Mouse (Mus musculus) erythroblast, embryonic 14.5 days (primary cell): ENCODE results near the gene Tnrc6c. TPM values are rescaled to one million over a fixed set of nuclear protein-coding genes. Genes with fewer than 3 reads are reported as not detected.
A peak's percentile ranks its signal among the peaks of the same experiment; 100 is the strongest.

Experiments
- H3K27me3 ChIP-seq: 2 replicates; pipeline ENCODE4 v1.6.1; 2012; ENCODE audit warnings: inconsistent platforms; ENCODE audit not compliant: control insufficient read depth
- H3K36me3 ChIP-seq: 2 replicates; pipeline ENCODE4 v1.6.1; 2012; ENCODE audit warnings: mild to moderate bottlenecking, inconsistent platforms; ENCODE audit not compliant: control insufficient read depth
- H3K4me1 ChIP-seq: 2 replicates; pipeline ENCODE4 v1.6.1; 2012; ENCODE audit warnings: inconsistent platforms; ENCODE audit not compliant: control insufficient read depth
- H3K4me3 ChIP-seq: replicated peaks from 2 replicates; pipeline ENCODE3; 2012; ENCODE audit warnings: moderate library complexity, mild to moderate bottlenecking, inconsistent platforms
- H3K9me3 ChIP-seq: 2 replicates; pipeline ENCODE4 v1.6.1; 2012; ENCODE audit warnings: low read length, inconsistent platforms, mixed read lengths; ENCODE audit not compliant: control insufficient read depth
- GATA1 ChIP-seq: IDR thresholded peaks from 2 replicates; pipeline ENCODE4 v1.6.1; 2012; ENCODE audit warnings: low read length, inconsistent platforms, mixed read lengths
- TAL1 ChIP-seq: IDR thresholded peaks from 3 replicates; pipeline ENCODE4 v1.6.1; 2012; ENCODE audit warnings: low read length, inconsistent platforms, mixed read lengths
- polyA plus RNA-seq: library from polyadenylated mRNA; stranded (reverse); fragments of >175 nt; gene quantifications from 2 replicates; pipeline ENCODE4 v1.2.3, GENCODE M21; 2012

The Tnrc6c gene
- polyA plus RNA-seq, 1 experiment = 0.76 TPM

DNA sequence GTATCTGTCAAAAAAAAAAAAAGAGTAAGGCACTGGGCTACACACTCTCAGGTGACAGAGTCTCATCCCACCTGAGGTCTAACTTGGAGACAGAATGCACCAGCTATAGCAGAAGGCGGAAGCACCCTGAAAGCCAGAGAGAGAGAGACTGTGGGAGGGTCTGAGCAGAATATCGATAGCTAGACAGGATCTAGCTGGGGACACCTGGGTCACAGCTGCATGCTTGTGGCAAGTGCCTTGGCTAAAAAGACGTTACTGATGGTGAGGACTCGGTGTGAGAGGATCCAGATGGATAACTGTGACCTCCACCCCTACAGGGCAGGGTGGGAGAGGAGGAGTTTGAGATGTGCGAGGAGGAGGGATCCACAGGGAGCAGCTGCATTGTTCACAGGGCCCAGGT lies 142.9 kb downstream of the Tnrc6c start:
- peaks cover 88% of the 10 kb centered on the region for H3K4me1 ChIP-seq
- no peaks in the 10 kb centered on the region for H3K27me3 ChIP-seq
- H3K9me3 ChIP-seq = no peaks in the 10 kb centered on the region
- peak overlapping the region; percentile 74 for H3K4me3 ChIP-seq
- no peak for TF ChIP-seq GATA1
- TF ChIP-seq TAL1 = no peak
- H3K36me3 ChIP-seq = peaks cover 76% of the 10 kb centered on the region

DNA sequence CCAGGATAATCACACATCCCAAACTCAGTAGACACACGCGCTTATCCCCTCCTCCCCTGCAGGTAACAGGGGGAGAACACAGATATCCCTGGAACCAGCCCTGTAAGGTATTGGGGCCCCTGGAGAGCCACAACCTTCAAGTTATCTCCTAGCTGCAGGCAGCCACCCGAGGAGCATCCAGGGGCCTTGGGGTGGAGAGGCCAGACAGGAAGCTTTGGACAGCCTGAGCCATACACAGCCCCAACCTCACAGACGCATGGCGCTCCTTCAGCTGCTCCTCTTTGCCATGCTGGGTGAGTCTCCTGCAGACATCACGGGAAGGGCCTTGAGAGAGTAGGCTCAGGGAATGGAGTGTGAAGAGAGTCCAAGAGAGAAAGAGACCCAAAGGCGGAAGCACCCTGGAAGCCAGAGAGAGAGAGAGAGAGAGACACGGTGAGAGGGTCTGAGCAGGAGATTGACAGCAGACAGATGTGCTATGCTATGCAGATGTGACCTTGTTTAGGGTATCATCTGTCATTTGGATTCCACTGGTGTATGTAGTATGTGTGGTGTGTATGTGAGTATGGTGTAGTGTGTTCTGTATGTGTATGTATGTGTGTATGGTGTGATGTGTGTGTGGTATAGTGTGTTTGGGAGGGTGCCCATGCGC lies 143.5 kb downstream of the Tnrc6c start, which contains the start of gene 6030468B19Rik:
Gene 6030468B19Rik, plus strand, starts transcription at position 150 of the 649 bp plus-strand sequence.
- TF ChIP-seq GATA1 (peak; percentile 79), TAL1 (peak; percentile 97)
- peaks cover 88% of the 10 kb centered on the region for H3K4me1 ChIP-seq
- no peaks in the 10 kb centered on the region for H3K9me3 ChIP-seq
- peak within 1 kb of the TSS; percentile 74 for H3K4me3 ChIP-seq
- H3K27me3 ChIP-seq = no peaks in the 10 kb centered on the region
- peaks cover 76% of the 10 kb centered on the region for H3K36me3 ChIP-seq

DNA sequence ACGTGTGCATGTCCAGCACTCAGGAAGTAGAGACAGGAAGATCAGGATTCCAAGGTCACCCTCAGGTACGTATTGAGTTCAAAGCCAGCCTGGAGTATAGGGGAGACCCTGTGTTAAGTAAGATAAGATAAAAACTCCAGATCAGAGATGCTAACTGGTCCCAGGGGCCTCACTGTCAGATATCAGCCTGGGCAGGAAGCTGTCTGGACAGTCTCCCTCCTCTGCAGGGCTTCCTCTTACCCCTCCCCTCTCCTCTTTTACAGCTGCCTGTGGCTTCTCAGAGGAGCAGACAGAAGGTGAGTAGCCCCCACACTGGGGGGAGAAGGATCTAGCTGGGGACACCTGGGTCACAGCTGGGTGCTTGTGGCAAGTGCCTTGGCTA lies 144.1 kb downstream of the Tnrc6c start:
- Histone ChIP-seq H3K4me1 (peaks cover 88% of the 10 kb centered on the region), H3K27me3 (no peaks in the 10 kb centered on the region), H3K36me3 (peaks cover 77% of the 10 kb centered on the region), H3K9me3 (no peaks in the 10 kb centered on the region), H3K4me3 (peak overlapping the region; percentile 74)
- TF ChIP-seq GATA1 (no peak), TAL1 (no peak)

DNA sequence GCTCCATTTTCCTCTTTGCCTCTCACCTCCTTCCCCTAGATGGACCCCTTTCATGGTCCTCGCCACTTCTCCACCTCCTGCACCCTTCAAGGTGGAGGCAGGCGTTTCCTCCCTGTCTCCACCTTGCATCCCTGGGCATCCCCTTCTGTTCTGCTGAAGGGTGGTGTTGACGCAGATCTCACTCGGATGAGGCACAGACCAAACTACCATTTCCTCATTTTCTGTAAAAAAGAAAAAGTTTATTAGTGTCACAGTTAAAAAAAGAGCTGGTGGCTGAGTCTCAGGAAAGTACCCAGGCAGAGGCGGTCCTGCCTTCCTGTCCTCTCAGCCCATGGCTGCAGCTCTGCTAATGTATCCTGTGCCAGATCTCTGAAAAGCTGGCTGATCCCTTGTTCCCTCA lies 145.1 kb downstream of the Tnrc6c start:
- Histone ChIP-seq H3K9me3 (no peaks in the 10 kb centered on the region), H3K27me3 (no peaks in the 10 kb centered on the region), H3K4me3 (peak overlapping the region; percentile 74), H3K36me3 (peaks cover 79% of the 10 kb centered on the region), H3K4me1 (peaks cover 89% of the 10 kb centered on the region)
- TF ChIP-seq TAL1 = no peak
- TF ChIP-seq GATA1 = no peak

DNA sequence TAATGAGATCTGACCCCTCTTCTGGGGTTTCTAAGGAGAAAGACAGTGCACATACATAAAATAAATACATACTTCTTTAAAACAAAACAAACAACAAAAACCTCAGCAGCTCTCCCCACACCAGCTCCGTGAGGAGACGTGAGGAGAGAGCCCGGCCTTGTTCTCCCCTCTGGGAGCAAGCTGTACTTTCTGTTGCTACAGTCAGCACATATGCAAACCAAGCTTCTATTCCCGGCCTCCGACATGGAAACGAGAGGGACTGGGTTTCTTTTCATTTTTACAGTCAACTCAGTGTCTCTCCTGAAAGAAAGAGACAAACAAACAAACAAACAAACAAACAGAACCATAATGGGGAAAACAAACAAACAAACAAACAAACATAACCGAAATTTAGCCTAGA lies 145.9 kb downstream of the Tnrc6c start:
- Histone ChIP-seq H3K4me1 (peaks cover 87% of the 10 kb centered on the region), H3K27me3 (no peaks in the 10 kb centered on the region), H3K9me3 (no peaks in the 10 kb centered on the region), H3K4me3 (peak overlapping the region; percentile 74), H3K36me3 (peaks cover 81% of the 10 kb centered on the region)
- TF ChIP-seq TAL1 = no peak
- TF ChIP-seq GATA1 = no peak

DNA sequence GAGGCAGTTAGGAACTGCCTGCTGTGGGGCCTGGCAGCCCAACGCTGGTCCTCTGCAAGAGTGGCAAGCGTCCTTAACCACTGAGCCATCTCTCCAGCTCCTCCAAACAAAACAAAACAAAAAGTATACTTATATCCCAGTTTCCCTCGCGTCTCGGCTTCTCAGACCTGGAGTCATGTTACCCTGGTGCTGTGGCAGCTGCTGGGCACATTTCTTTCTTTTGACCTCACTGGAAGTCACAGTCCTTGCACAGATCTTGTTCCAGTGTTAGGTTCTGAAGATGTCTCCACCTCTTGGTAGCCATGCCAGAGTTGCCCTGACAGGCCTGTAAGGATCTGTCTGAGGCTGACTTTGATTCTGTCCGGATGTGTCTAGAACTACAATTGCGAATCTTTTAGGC lies 147.6 kb downstream of the Tnrc6c start:
- Histone ChIP-seq H3K4me1 (peaks cover 88% of the 10 kb centered on the region), H3K27me3 (no peaks in the 10 kb centered on the region; the same call in 1 of the 2 replicates)

DNA sequence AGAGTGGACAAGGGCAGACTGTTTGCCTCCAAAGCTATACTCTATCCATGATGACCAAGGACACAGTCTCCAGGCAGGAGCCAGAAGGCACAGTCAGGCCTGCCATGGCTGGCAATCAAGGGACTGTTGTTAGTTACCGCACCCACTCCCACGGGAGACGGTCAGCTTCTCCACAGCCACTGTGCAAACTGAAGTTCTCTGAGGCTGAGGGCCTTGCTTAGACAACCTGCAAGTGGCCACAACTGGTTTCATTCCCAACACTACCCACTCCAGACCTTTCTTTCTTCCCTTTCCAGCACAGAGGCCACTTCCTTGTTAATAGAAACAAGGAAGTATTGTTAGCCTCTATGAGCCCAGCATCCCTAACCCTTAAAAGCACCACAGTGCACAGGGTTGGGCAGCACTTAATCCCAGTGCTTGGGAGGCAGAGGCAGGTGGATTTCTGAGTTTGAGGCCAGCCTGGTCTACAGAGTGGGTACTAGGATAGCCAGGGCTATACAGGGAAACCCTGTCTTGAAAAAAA lies 149.1 kb downstream of the Tnrc6c start:
- H3K9me3 ChIP-seq = no peaks in the 10 kb centered on the region
- no peak for TF ChIP-seq GATA1
- TF ChIP-seq TAL1 = no peak
- peaks cover 100% of the 10 kb centered on the region for H3K36me3 ChIP-seq
- peak overlapping the region; percentile 74 for H3K4me3 ChIP-seq
- peaks cover 90% of the 10 kb centered on the region for H3K4me1 ChIP-seq
- H3K27me3 ChIP-seq = no peaks in the 10 kb centered on the region; the same call in 1 of the 2 replicates

More for the DNA sequence above, 147.6 kb downstream of the Tnrc6c start:
- TF ChIP-seq GATA1 (no peak), TAL1 (no peak)
- no peaks in the 10 kb centered on the region for H3K9me3 ChIP-seq
- H3K4me3 ChIP-seq = peak overlapping the region; percentile 74
- H3K36me3 ChIP-seq = peaks cover 90% of the 10 kb centered on the region

DNA sequence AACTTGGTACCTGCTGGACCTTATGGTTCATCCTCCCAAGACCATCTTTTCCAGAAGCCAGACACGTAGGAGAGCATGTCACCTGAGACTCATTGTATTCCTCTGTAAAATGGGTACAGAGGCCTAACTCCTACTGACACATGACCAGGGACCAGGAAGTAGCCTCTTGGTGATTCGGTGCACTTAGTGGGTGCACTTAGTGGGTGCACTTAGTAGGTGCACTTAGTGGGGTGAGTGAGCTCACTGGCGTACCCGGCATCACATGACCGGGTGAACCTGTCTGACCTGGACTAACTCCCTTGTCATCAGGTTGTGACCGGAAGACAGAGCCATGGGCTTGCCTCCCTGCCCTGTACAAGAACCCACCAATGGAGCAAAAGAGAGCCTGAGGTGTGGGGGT lies 152.7 kb downstream of the Tnrc6c start:
- Histone ChIP-seq H3K27me3 (no peaks in the 10 kb centered on the region; the same call in 1 of the 2 replicates), H3K4me1 (peaks cover 91% of the 10 kb centered on the region), H3K36me3 (peaks cover 100% of the 10 kb centered on the region), H3K4me3 (no peak overlapping the region), H3K9me3 (no peaks in the 10 kb centered on the region)
- TF ChIP-seq TAL1 (no peak), GATA1 (no peak)

DNA sequence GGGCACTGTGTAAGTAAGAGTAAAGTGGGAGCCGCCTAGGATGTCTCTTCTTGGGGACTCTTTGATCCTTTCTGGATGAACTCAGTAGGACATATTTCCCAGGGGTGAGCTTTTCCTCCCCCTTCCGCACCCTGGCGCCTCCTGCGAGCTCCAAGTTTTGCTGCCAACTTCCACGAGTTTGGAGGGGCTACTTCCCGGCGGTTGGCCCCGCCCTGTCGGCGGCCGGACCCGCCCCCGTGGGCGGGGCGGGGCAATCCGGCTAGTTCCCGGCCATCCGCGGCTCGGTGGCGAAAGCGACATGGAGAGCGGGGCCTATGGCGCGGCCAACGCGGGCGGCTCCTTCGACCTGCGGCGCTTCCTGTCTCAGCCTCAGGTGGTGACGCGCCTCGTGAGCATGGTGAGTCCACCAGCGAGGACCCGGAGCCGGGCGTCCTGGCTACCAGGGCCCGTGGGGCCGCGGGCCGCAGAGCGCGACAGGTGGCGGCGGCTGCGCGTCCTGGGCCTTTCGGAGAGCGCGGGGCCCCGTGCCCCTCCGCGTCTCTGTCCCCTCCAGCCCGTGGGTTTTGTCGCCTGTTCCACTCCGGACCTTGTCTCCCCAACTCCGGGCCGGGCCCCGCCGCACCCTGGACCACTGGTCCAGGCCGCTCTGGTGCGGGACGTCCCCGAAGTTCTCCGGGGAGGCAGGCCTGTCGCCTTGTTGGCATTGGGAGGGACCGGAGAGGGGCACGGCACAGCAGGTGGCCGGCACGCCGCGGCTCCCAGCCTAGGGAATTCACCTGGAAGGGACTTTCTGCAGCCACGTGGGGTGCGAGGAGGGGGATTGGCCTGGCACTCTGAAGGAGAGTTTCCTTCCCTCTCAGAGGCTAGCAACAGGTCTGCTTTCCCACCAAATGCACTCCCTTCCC lies 155.6 kb downstream of the Tnrc6c start, which contains the start of the genes Gm20708 and Syngr2:
Gene Gm20708, plus strand, starts transcription at position 262 of the 905 bp plus-strand sequence.
Gene Syngr2, plus strand, starts transcription at position 262 of the 905 bp plus-strand sequence.
- H3K27me3 ChIP-seq = no peaks in the 10 kb centered on the region; the same call in 1 of the 2 replicates
- peaks cover 100% of the 10 kb centered on the region for H3K36me3 ChIP-seq
- TF ChIP-seq GATA1 = no peak
- no peak for TF ChIP-seq TAL1
- no peaks in the 10 kb centered on the region for H3K9me3 ChIP-seq
- H3K4me1 ChIP-seq = peaks cover 91% of the 10 kb centered on the region
- peak within 1 kb of the TSS; percentile 77 for H3K4me3 ChIP-seq
